Mouse (Mus musculus) B cell, adult (primary cell): ENCODE data around the gene Gm7271. TPM values are rescaled to one million over a fixed set of nuclear protein-coding genes. Genes with fewer than 3 reads are reported as not detected.

Experiments used
- total RNA-seq: library from RNA; stranded (reverse); gene quantifications from 4 replicates; pipeline ENCODE4 v1.2.4, GENCODE M21; 2023; ENCODE audit not compliant: inconsistent age

Gm7271 gene
- not detected in 4 replicates for total RNA-seq

DNA sequence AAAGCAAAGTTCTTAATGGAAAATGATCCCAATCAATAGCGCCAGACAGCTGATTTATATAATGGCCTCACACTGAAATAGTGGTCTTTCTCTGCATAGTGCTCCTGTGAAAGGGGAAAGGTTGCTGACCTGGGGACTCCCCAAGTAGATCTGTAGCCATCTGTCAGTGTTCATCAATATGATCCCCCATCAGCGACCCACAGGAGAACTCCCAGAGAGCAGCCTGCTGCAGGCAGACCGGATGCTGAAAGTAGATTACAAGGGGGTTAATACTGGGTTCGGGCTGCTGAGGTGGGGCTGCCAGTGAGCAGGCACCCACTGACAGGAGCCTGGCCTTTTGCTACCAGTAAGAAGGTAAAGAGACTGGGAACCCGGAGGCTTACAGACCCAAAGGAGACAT lies at the start of gene Gm7271:
TSS of gene Gm7271 (plus strand) at position 230 of the 400 bp plus-strand sequence.

DNA sequence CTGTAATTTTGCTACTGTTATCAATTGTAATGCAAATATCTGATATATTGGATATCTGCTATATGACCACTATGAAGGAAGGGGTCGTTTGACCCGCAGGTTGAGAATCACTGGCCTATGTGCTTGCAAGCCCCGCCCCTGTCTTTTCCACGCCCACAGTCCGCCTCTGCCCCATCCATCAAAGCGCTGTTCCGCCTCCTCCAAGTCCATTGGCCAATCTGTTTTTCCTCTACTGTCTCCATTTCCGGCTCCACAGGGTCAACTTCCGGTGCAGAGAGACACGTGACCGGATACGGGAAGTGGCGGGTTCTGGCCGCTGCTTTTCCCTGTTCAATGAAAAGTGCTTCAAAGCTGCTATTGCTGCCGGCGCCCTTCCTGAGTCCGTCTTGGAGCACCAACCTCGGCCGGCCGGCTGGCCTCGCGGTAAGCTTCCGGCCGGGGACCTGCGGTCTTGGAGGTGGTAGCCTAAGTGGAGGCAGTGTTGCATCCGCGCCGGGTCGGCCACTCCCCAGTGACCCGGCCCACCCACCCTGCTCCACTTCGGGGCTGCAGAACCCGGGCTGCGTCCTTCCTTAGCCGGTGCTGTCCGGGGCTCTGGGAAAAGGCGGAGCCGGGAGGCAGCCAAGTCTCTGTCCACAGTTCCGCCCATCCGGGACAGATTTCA lies 45.3 kb downstream of the Gm7271 start, which contains the start of gene Exoc1:
TSS of gene Exoc1 (plus strand) at position 272 of the 664 bp plus-strand sequence.

Other genes starting within 250 kb of the Gm7271 start
- 21.3 to 27.4 TPM (median 22.8 TPM) in 4 replicates for gene Clock, start 179.2 kb upstream of the Gm7271 start, total RNA-seq
- not detected in 4 replicates for gene Pdcl2, start 152.9 kb upstream of the Gm7271 start, total RNA-seq
- not detected in 4 replicates for gene Nmu, start 120.3 kb upstream of the Gm7271 start, total RNA-seq
- 57.6 to 63.1 TPM (median 58.3 TPM) in 4 replicates for gene Exoc1, start 45.3 kb downstream of the Gm7271 start, total RNA-seq
- gene Cep135, start 104.7 kb downstream of the Gm7271 start, total RNA-seq = 21.4 to 24.8 TPM (median 22.6 TPM) in 4 replicates
- 0.51 to 1.5 TPM (median 0.56 TPM) in 4 replicates for gene C530008M17Rik, start 172.5 kb downstream of the Gm7271 start, total RNA-seq